Mouse (Mus musculus) C2C12 (cell line): ENCODE measurements at regions not wholly inside any gene's neighbourhood (a gene's known extent, or its start where the extent isn't known, plus 50 kb on each side); places are given as distances from the start of the nearest gene placed in this dataset.

Experiments used
- H3K27me3 ChIP-seq: one replicate; pipeline ENCODE4 v1.6.1; 2011; ENCODE audit not compliant: control insufficient read depth, insufficient read depth, insufficient read length
- H3K36me3 ChIP-seq: one replicate; pipeline ENCODE4 v1.6.1; 2011; ENCODE audit not compliant: control insufficient read depth, insufficient read depth
- H3K4me3 ChIP-seq: one replicate; pipeline ENCODE4 v1.5.1; 2011; ENCODE audit warnings: mild to moderate bottlenecking, control low read depth; ENCODE audit not compliant: poor library complexity, insufficient read depth, severe bottlenecking
- H3K79me2 ChIP-seq: one replicate; pipeline ENCODE4 v1.6.1; 2011; ENCODE audit not compliant: control insufficient read depth, insufficient read depth
- H3K79me3 ChIP-seq: one replicate; pipeline ENCODE4 v1.6.1; 2011; ENCODE audit warnings: low read depth, control low read depth
- H3ac ChIP-seq: one replicate; pipeline ENCODE3; 2011; ENCODE audit warnings: low read depth; ENCODE audit not compliant: control insufficient read depth, insufficient read length
- CEBPB ChIP-seq: IDR thresholded peaks from one replicate; pipeline ENCODE4 v1.6.1; 2011; ENCODE audit warnings: low read depth, mild to moderate bottlenecking, control low read depth, moderate library complexity
- CTCF ChIP-seq: IDR thresholded peaks from one replicate; pipeline ENCODE4 v1.5.1; 2011; ENCODE audit not compliant: control insufficient read depth, insufficient read depth, insufficient read length
- FOSL1 ChIP-seq: IDR thresholded peaks from one replicate; pipeline ENCODE4 v1.8.0; 2011; ENCODE audit warnings: mild to moderate bottlenecking, low read length; ENCODE audit not compliant: poor library complexity, insufficient read depth, severe bottlenecking
- MAX ChIP-seq: IDR thresholded peaks from one replicate; pipeline ENCODE4 v1.6.1; 2011; ENCODE audit warnings: mild to moderate bottlenecking, control low read depth
- MYOD1 ChIP-seq: IDR thresholded peaks from one replicate; pipeline ENCODE4 v1.6.1; 2011; ENCODE audit warnings: low read depth; ENCODE audit not compliant: control insufficient read depth, insufficient read length
- MYOG ChIP-seq: IDR thresholded peaks from one replicate; pipeline ENCODE4 v1.6.1; 2011; ENCODE audit not compliant: control insufficient read depth, insufficient read length; ENCODE audit errors: extremely low read depth
- USF1 ChIP-seq: IDR thresholded peaks from one replicate; pipeline ENCODE4 v1.6.1; 2011; ENCODE audit warnings: low read depth, mild to moderate bottlenecking, control low read depth, moderate library complexity

DNA sequence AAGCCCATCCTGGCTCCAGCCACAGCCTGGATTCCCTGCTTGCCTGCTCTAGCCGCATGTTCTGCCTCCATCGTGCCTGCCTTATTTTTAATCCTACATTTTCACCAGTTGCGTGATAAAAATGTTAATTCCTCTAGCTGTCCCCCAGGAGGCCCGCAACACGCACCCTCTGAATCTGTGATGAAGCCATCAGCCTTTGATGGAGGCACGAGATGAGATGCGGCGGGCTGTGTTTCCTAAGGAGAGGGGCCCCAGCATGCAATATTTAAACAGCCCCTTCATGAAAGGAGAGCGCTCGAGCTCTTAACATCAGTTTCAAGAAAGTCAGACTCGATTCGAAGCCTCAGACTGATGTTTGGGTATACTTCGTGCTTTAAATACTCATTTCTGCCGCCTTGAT, 76.3 kb downstream of the Nptx2 start:
- H3K36me3 ChIP-seq = no peaks in the 10 kb centered on the region
- H3ac ChIP-seq = no peak overlapping the region
- no peaks in the 10 kb centered on the region for H3K79me2 ChIP-seq
- no peak overlapping the region for H3K4me3 ChIP-seq
- H3K27me3 ChIP-seq = no peaks in the 10 kb centered on the region
- TF ChIP-seq MYOG (no peak), CTCF (no peak), FOSL1 (no peak), USF1 (no peak), MYOD1 (no peak), CEBPB (no peak), MAX (no peak)
- H3K79me3 ChIP-seq = no peaks in the 10 kb centered on the region

DNA sequence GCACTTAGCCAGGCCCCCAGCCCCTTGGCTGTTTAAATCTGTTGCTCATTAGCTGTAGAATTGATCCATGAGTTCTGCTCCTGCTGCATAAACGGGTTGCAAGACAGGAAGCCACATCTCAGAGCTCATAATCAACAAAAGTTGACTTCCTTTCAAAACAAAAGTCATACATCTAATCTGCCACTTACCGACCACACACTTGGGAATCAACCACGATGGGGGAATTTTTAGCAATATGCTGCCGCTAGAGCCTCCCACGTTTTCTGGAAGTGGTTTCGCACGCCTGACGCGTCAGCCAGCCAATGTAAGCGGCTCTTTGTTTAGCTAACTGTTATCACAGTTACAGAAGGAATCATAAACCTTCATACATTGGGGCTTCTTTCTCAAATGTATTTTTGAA, 77.7 kb downstream of the Nptx2 start:
- Histone ChIP-seq H3K79me3 (no peaks in the 10 kb centered on the region), H3K36me3 (no peaks in the 10 kb centered on the region), H3ac (no peak overlapping the region), H3K4me3 (no peak overlapping the region), H3K27me3 (no peaks in the 10 kb centered on the region), H3K79me2 (no peaks in the 10 kb centered on the region)
- TF ChIP-seq CEBPB (no peak), MYOG (no peak), MAX (no peak), USF1 (no peak), FOSL1 (no peak), CTCF (no peak), MYOD1 (no peak)

DNA sequence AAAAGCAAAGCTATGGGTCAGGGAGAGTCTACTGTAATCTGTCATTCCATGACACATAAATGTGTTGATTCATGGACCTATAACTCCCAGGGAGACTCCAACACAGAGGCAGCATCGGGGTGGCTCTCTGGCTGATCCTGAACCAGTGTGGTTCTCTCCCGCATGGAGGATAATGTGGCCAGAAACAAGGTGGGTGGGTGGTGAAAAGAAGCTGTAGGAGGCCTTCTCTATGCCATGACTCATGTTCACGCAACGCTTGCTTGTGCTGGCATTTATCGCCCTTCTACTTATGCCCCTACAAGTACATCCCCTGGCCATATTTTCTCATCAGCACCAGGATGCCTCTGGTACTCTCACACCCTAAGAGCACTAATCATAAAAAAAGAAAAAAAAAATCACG, 86.6 kb downstream of the Nptx2 start:
- TF ChIP-seq MAX = no peak
- TF ChIP-seq MYOG = no peak
- TF ChIP-seq MYOD1 = no peak
- no peak for TF ChIP-seq USF1
- no peak for TF ChIP-seq CTCF
- no peak for TF ChIP-seq FOSL1
- no peak for TF ChIP-seq CEBPB
- Histone ChIP-seq H3K27me3 (no peaks in the 10 kb centered on the region), H3K4me3 (no peak overlapping the region), H3ac (no peak overlapping the region), H3K36me3 (no peaks in the 10 kb centered on the region), H3K79me2 (no peaks in the 10 kb centered on the region), H3K79me3 (no peaks in the 10 kb centered on the region)

DNA sequence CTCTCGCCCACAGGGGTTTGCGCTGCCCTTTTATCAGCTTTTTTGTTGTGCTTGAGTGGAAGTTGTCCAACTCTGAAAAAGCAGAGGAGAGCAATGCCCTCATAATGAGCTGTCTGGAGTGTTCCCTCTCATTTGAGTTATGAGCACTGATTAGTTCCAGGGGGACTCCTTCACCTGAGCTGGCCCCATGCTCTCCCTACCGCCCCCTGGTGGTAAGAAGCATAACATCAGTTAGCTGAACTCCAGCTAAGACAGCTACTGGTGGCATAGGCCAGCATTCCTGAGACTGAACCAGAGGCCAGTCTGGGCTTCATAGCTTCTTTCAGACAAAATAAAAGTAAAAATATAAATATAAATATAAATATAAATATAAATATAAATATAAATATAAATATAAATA, 92.9 kb downstream of the Nptx2 start:
- no peak overlapping the region for H3K4me3 ChIP-seq
- TF ChIP-seq CEBPB = no peak
- no peak for TF ChIP-seq FOSL1
- no peak for TF ChIP-seq MYOD1
- TF ChIP-seq MYOG = no peak
- TF ChIP-seq USF1 = no peak
- TF ChIP-seq CTCF = no peak
- TF ChIP-seq MAX = no peak
- no peaks in the 10 kb centered on the region for H3K79me2 ChIP-seq
- H3K79me3 ChIP-seq = no peaks in the 10 kb centered on the region
- H3K27me3 ChIP-seq = no peaks in the 10 kb centered on the region
- H3K36me3 ChIP-seq = no peaks in the 10 kb centered on the region
- no peak overlapping the region for H3ac ChIP-seq

DNA sequence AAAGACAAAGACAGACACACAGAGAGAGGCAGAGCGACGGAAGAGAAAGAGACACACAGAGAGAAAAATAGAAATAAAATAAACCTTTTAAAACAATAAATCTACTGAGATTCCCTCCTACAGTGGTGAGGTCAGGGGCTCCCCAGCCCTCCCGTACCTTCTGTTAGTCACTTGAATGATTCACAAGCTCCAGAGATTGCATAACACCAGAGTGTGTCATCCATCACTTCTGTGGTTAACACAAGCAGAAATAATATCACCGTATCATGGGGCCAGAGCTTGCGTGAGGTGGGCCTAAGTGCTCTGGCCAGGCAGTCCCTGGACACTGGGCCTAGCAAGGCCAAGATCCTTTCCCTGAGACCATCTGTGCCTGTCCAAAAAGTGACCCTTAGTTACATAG, 93.9 kb downstream of the Nptx2 start:
- no peaks in the 10 kb centered on the region for H3K27me3 ChIP-seq
- TF ChIP-seq CEBPB (peak; percentile 86), USF1 (no peak)

DNA sequence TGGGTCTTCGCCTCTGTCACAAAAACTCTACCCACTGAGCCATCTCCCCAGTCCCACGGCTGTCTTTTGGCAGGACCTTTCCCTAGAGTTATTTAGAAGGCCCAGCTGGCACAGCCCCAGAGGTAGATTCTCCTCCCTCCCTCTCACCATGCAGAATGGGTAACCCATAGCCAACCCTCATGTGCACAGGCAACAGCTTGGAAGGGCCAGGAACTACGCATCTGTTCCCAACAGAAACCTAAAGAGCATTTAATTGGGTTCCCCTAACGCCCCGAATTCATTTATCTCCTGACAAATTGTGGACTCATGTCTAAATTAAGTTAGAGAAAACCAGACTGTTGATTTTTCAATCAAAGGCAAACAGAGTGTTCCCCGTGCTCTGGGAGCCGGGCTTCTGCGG, 97.1 kb downstream of the Nptx2 start:
- Histone ChIP-seq H3ac (no peak overlapping the region), H3K79me2 (no peaks in the 10 kb centered on the region), H3K4me3 (no peak overlapping the region), H3K36me3 (no peaks in the 10 kb centered on the region), H3K27me3 (no peaks in the 10 kb centered on the region), H3K79me3 (no peaks in the 10 kb centered on the region)
- no peak for TF ChIP-seq FOSL1
- no peak for TF ChIP-seq CEBPB
- no peak for TF ChIP-seq MYOD1
- no peak for TF ChIP-seq CTCF
- no peak for TF ChIP-seq USF1
- TF ChIP-seq MYOG = no peak
- TF ChIP-seq MAX = no peak

More for the DNA sequence above, 93.9 kb downstream of the Nptx2 start:
- Histone ChIP-seq H3K4me3 (no peak overlapping the region), H3K79me2 (no peaks in the 10 kb centered on the region), H3K79me3 (no peaks in the 10 kb centered on the region), H3ac (no peak overlapping the region), H3K36me3 (no peaks in the 10 kb centered on the region)
